Mouse (Mus musculus) C2C12 (cell line): Measurements from ENCODE around the gene Arid3c. TPM values are rescaled to one million over a fixed set of nuclear protein-coding genes. Genes with fewer than 3 reads are reported as not detected.

Experiments
- H3K27me3 ChIP-seq: one replicate; pipeline ENCODE4 v1.6.1; 2011; ENCODE audit not compliant: control insufficient read depth, insufficient read depth, insufficient read length
- H3K36me3 ChIP-seq: one replicate; pipeline ENCODE4 v1.6.1; 2011; ENCODE audit not compliant: control insufficient read depth, insufficient read depth
- H3K4me3 ChIP-seq: one replicate; pipeline ENCODE4 v1.5.1; 2011; ENCODE audit warnings: mild to moderate bottlenecking, control low read depth; ENCODE audit not compliant: poor library complexity, insufficient read depth, severe bottlenecking
- H3K79me2 ChIP-seq: one replicate; pipeline ENCODE4 v1.6.1; 2011; ENCODE audit not compliant: control insufficient read depth, insufficient read depth
- H3K79me3 ChIP-seq: one replicate; pipeline ENCODE4 v1.6.1; 2011; ENCODE audit warnings: low read depth, control low read depth
- H3ac ChIP-seq: one replicate; pipeline ENCODE3; 2011; ENCODE audit warnings: low read depth; ENCODE audit not compliant: control insufficient read depth, insufficient read length
- CEBPB ChIP-seq: IDR thresholded peaks from one replicate; pipeline ENCODE4 v1.6.1; 2011; ENCODE audit warnings: low read depth, mild to moderate bottlenecking, control low read depth, moderate library complexity
- CTCF ChIP-seq: IDR thresholded peaks from one replicate; pipeline ENCODE4 v1.5.1; 2011; ENCODE audit not compliant: control insufficient read depth, insufficient read depth, insufficient read length
- FOSL1 ChIP-seq: IDR thresholded peaks from one replicate; pipeline ENCODE4 v1.8.0; 2011; ENCODE audit warnings: mild to moderate bottlenecking, low read length; ENCODE audit not compliant: poor library complexity, insufficient read depth, severe bottlenecking
- MAX ChIP-seq: IDR thresholded peaks from one replicate; pipeline ENCODE4 v1.6.1; 2011; ENCODE audit warnings: mild to moderate bottlenecking, control low read depth
- MYOD1 ChIP-seq: IDR thresholded peaks from one replicate; pipeline ENCODE4 v1.6.1; 2011; ENCODE audit warnings: low read depth; ENCODE audit not compliant: control insufficient read depth, insufficient read length
- MYOG ChIP-seq: IDR thresholded peaks from one replicate; pipeline ENCODE4 v1.6.1; 2011; ENCODE audit not compliant: control insufficient read depth, insufficient read length; ENCODE audit errors: extremely low read depth
- USF1 ChIP-seq: IDR thresholded peaks from one replicate; pipeline ENCODE4 v1.6.1; 2011; ENCODE audit warnings: low read depth, mild to moderate bottlenecking, control low read depth, moderate library complexity
- polyA plus RNA-seq: library from polyadenylated mRNA; unstranded; fragments of >200 nt; fragmentation: generic; extraction: Trizol; gene quantifications from one replicate; pipeline ENCODE4 v1.2.1, GENCODE M21; 2012; ENCODE audit warnings: missing spikeins

Arid3c gene
- polyA plus RNA-seq, 1 experiment = not detected

DNA sequence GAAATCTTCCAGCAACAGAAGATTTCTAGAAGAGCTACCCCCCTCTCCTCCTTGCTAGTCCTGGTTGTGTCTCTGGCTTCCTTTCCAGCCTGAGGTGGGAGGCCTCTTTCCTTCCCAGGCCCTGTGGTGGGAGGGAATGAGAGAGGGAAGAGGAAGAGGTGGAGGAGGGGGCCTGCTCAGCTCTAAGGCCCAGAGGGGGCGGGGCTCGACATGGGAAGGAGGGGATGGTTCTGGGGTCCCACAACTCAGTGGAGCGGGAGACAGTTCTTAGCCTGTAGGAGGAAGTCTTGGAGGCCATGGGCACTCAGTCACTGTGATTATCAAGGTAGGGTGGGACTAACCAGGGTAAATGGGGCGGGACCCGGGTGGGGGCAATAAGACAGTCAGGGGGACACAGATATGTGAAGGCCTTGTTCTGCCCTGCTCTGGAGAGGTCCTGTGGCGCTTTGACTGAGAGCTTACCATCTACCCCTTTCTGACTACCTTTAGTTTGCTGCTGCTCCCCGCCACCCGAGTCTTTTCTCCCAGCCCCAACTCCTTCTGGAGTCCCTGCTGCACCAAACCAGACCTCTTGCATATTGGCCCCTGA is 31.3 kb upstream of the Arid3c start:
- no peak for TF ChIP-seq MYOG
- TF ChIP-seq MAX = no peak
- Histone ChIP-seq H3K79me2 (no peaks in the 10 kb centered on the region), H3K4me3 (no peak overlapping the region), H3K27me3 (peaks cover 2% of the 10 kb centered on the region), H3ac (no peak overlapping the region), H3K36me3 (no peaks in the 10 kb centered on the region), H3K79me3 (no peaks in the 10 kb centered on the region)

DNA sequence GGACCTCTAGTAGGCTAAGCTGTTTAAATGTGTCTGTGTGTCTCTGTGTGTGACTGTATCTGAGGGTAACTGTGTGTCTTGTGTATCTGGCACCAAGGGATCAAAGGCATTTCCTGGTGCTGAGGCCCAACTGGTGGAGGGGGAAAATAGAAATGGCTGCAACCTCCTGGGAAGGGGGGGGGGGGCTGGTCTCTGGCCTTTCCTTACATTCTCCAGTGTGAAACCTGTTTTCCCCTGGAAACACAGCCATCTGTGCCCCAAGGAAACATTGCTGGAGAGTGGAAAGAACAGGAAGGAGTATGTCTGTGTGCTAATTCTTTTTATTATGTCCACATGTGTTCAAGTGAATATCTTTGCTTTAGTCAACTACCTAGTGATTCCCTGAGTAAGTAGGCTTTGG is 30.7 kb upstream of the Arid3c start:
- TF ChIP-seq FOSL1 = no peak
- no peak for TF ChIP-seq MYOD1
- no peaks in the 10 kb centered on the region for H3K36me3 ChIP-seq
- H3K4me3 ChIP-seq = no peak overlapping the region
- H3K27me3 ChIP-seq = no peaks in the 10 kb centered on the region
- H3ac ChIP-seq = no peak overlapping the region
- H3K79me3 ChIP-seq = no peaks in the 10 kb centered on the region
- no peaks in the 10 kb centered on the region for H3K79me2 ChIP-seq

DNA sequence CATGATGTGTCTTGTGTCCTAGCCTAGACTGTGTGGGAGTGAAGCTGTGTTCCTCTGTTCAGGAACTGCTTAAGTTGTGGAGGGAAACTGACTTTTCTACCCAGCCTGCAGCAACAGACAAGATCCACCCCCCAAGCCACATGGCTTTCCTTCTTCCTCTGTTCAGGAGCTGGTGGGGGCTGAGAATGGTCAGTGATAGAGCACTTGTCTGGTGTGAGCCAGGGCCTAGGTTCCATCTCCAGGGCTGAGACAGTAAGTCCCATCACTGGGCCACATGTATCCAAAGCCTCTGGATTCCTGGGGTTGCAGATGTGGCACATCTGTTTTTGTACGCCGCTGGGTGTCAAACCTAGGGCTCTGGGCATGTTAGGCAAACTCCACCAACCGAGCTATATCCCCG is 30.0 kb upstream of the Arid3c start:
- Histone ChIP-seq H3K36me3 (no peaks in the 10 kb centered on the region), H3ac (no peak overlapping the region), H3K27me3 (no peaks in the 10 kb centered on the region), H3K4me3 (no peak overlapping the region), H3K79me3 (no peaks in the 10 kb centered on the region), H3K79me2 (no peaks in the 10 kb centered on the region)
- TF ChIP-seq MAX (no peak), MYOD1 (no peak), USF1 (no peak), CTCF (no peak), FOSL1 (no peak), CEBPB (no peak), MYOG (no peak)

DNA sequence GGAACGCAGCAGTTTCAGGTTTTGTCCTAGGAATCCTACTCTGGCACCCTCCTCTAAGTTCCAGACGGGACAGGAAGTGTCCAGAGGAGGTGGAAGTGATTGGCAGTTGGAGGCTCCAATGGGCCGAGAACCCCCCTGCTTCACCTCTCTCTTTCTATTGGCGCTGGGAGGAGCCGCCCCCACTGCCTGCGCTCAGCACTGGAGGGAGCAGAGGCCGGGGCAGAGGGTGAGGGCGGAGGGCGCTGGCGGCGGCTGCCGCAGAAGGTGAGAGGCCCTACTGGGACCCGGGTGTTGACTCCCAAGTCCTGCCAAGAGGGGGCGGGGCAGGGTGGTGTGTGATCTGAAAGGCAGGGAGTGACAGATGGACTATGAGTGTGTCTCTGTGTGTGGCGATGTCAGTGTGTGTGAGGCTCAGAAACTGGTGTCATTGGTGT is 29.4 kb upstream of the Arid3c start:
- Histone ChIP-seq H3K4me3 (no peak overlapping the region), H3K36me3 (no peaks in the 10 kb centered on the region)

DNA sequence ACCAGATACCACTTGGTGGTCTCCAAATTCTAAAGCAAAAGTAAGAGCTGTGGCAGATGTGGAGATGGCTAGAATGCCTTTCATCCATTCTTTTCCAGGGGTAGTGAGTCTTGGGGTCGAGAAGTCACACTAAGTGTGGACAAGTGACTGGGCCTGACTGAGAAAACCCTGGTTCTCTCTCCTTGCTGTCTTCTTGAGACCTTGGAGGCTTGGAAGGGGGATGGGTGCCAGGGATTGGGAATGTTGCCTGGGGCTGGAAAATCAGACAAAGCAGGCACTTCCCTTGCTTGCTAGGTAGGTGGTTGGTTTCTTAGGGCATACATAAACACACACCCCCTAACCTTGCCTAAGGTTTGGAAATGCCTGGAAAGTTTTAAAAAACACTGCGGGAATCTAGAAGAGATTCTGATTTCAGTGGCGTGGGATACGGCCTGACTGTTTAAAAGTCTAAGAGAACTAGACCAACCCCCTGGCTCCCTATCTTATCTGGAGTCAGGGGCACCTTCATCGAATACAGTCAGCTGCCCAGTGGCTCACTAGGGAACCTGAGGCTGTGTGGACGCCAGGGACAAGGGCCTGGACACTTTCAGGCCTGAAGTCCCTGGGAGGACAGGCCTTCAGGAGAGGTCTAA is 28.8 kb upstream of the Arid3c start:
- no peaks in the 10 kb centered on the region for H3K27me3 ChIP-seq
- H3K79me3 ChIP-seq = no peaks in the 10 kb centered on the region
- H3ac ChIP-seq = no peak overlapping the region
- H3K36me3 ChIP-seq = no peaks in the 10 kb centered on the region
- TF ChIP-seq MAX (no peak), CEBPB (no peak), USF1 (no peak), MYOD1 (no peak), FOSL1 (no peak), MYOG (no peak), CTCF (no peak)
- no peak overlapping the region for H3K4me3 ChIP-seq
- no peaks in the 10 kb centered on the region for H3K79me2 ChIP-seq

More for the DNA sequence above, 29.4 kb upstream of the Arid3c start:
- TF ChIP-seq FOSL1 = no peak
- no peak for TF ChIP-seq MYOG
- TF ChIP-seq CTCF = no peak
- no peak for TF ChIP-seq MYOD1
- Histone ChIP-seq H3K79me3 (no peaks in the 10 kb centered on the region), H3K79me2 (no peaks in the 10 kb centered on the region), H3ac (no peak overlapping the region), H3K27me3 (no peaks in the 10 kb centered on the region)

DNA sequence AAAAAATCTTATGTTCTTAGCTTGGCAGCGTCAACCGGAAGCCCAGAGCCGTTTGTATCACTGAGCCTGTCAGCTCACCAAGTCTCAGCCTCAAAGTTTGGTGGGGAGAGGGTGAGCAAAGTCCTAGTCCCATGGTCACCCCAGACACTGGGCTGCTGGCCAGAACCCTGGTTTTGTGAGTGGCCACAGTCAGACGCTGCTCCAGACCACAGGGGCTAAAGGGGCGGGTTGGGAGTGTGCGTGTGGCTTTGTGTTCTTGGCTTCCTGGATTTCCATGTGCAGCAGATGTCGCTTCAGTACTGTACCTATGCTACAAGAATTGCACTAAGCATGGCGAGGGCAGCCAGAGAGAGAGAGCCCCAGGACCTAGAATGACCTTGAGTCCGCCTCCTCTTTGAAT is 28.3 kb upstream of the Arid3c start:
- Histone ChIP-seq H3K79me2 (no peaks in the 10 kb centered on the region), H3K36me3 (no peaks in the 10 kb centered on the region), H3K27me3 (no peaks in the 10 kb centered on the region), H3K4me3 (no peak overlapping the region), H3K79me3 (no peaks in the 10 kb centered on the region), H3ac (no peak overlapping the region)
- TF ChIP-seq MYOD1 (no peak), CEBPB (no peak), FOSL1 (no peak), USF1 (no peak), MYOG (no peak), CTCF (no peak), MAX (no peak)

DNA sequence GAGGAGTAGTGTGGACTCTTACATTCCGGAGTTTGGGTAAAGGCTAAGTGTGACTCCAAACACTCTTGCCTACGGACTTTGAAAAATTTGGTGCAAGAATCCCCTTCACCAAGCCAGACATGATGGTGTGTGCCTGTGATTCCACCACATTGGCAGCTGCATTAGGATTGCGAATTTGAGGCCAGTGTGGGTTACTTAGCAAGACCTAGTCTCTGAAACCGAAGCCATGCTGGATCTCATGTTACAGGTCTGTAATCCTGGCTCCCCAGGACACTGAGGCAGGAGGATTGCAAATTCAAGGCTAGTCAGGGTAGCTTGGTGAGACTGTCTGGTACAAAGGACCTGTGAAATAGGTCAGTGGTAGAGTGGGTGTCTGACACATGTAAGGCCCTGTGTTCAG is 27.8 kb upstream of the Arid3c start:
- H3ac ChIP-seq = no peak overlapping the region
- TF ChIP-seq MYOD1 (no peak), USF1 (no peak), FOSL1 (no peak), MYOG (no peak), CTCF (no peak), MAX (no peak), CEBPB (no peak)
- no peaks in the 10 kb centered on the region for H3K36me3 ChIP-seq
- no peaks in the 10 kb centered on the region for H3K27me3 ChIP-seq
- H3K79me3 ChIP-seq = no peaks in the 10 kb centered on the region
- H3K79me2 ChIP-seq = no peaks in the 10 kb centered on the region
- no peak overlapping the region for H3K4me3 ChIP-seq
